Mouse (Mus musculus) midbrain, embryonic 13.5 days (tissue): ENCODE measurements around the gene Casp6. TPM values are rescaled to one million over a fixed set of nuclear protein-coding genes. Genes with fewer than 3 reads are reported as not detected.

Experiments
- ATAC-seq: fragments of 200-750 bp; cut with Nextera tagmentation; 2 replicates; pipeline ENCODE4 v1.8.0; 2017; ENCODE audit warnings: mild to moderate bottlenecking, moderate TSS enrichment, moderate library complexity
- H3K27ac ChIP-seq: fragments of 300-500 bp; sonication (generic); 2 replicates; pipeline ENCODE4 v1.5.1; 2015; ENCODE audit warnings: inconsistent platforms, mild to moderate bottlenecking, moderate library complexity
- H3K27me3 ChIP-seq: fragments of 300-500 bp; sonication (generic); 2 replicates; pipeline ENCODE4 v1.6.1; 2015; ENCODE audit warnings: mild to moderate bottlenecking, inconsistent platforms
- H3K36me3 ChIP-seq: fragments of 300-500 bp; sonication (generic); 2 replicates; pipeline ENCODE4 v1.6.1; 2015; ENCODE audit warnings: mild to moderate bottlenecking, inconsistent platforms
- H3K4me1 ChIP-seq: fragments of 300-500 bp; sonication (generic); replicated peaks from 2 replicates; pipeline ENCODE4 v1.6.1; 2015; ENCODE audit warnings: inconsistent platforms
- H3K4me2 ChIP-seq: fragments of 300-500 bp; sonication (generic); replicated peaks from 2 replicates; pipeline ENCODE4 v1.6.1; 2015; ENCODE audit warnings: moderate library complexity, mild to moderate bottlenecking, inconsistent platforms
- H3K4me3 ChIP-seq: fragments of 300-500 bp; sonication (generic); replicated peaks from 2 replicates; pipeline ENCODE4 v1.5.1; 2015; ENCODE audit warnings: mild to moderate bottlenecking, inconsistent platforms
- H3K9ac ChIP-seq: fragments of 300-500 bp; sonication (generic); replicated peaks from 2 replicates; pipeline ENCODE4 v1.6.1; 2015; ENCODE audit warnings: mild to moderate bottlenecking, inconsistent platforms
- H3K9me3 ChIP-seq: fragments of 300-500 bp; sonication (generic); 2 replicates; pipeline ENCODE4 v1.6.1; 2016; ENCODE audit warnings: mild to moderate bottlenecking, inconsistent platforms
- WGBS: fragments of 180-500 bp; shearing (Covaris S2); methylation state at CpG from one replicate; pipeline ENCODE4 v1.1.7; 2015; 5-methylcytosine and 5-hydroxymethylcytosine counted together
- polyA plus RNA-seq: library from polyadenylated mRNA; unstranded; fragments of >200 nt; fragmentation: Nextera tagmentation; extraction: Ambion mirVana; gene quantifications from 2 replicates; pipeline ENCODE4 v1.2.1, GENCODE M21; 2015

Gene Casp6
- 35.1 and 39.5 TPM in 2 replicates for polyA plus RNA-seq

- Histone ChIP-seq H3K4me2 (peak within 1 kb of the TSS; percentile 74), H3K9me3 (no peaks in the 10 kb centered on the region), H3K36me3 (peaks cover 3% of the 10 kb centered on the region; the same call in 1 of the 2 replicates), H3K4me1 (peaks cover 18% of the 10 kb centered on the region), H3K27ac (no peak within 1 kb of the TSS), H3K4me3 (peak within 1 kb of the TSS; percentile 62), H3K27me3 (no peaks in the 10 kb centered on the region), H3K9ac (peak within 1 kb of the TSS; percentile 63)
- WGBS = under 1% methylated on average over 34 of the region's 34 CpGs
- peak; percentile 96 for ATAC-seq
These were observed at the start of gene Casp6 for GRCm38 (mm10) chr3:129901271-129901809. Gene Casp6, plus strand, starts transcription at chr3:129901425.

- no peaks in the 10 kb centered on the region for H3K4me1 ChIP-seq
- H3K9me3 ChIP-seq = 0 out of 2 replicates have a peak, but pooled peaks cover 2% of the 10 kb centered on the region
- no peak overlapping the region for H3K27ac ChIP-seq
- ATAC-seq = no peak
- H3K36me3 ChIP-seq = no peaks in the 10 kb centered on the region
- H3K4me2 ChIP-seq = no peak overlapping the region
- no peaks in the 10 kb centered on the region for H3K27me3 ChIP-seq
- no peak overlapping the region for H3K9ac ChIP-seq
- H3K4me3 ChIP-seq = no peak overlapping the region
- 72% methylated on average over 2 of the region's 2 CpGs for WGBS
These were observed 38.6 kb upstream of the Casp6 start for GRCm38 (mm10) chr3:129862592-129862991.

GRCm38 (mm10) chr3:129863698-129864097 is 37.5 kb upstream of the Casp6 start:
- Histone ChIP-seq H3K9ac (no peak overlapping the region), H3K9me3 (no peaks in the 10 kb centered on the region), H3K4me3 (no peak overlapping the region), H3K4me1 (no peaks in the 10 kb centered on the region), H3K27ac (no peak overlapping the region), H3K4me2 (no peak overlapping the region), H3K27me3 (no peaks in the 10 kb centered on the region), H3K36me3 (no peaks in the 10 kb centered on the region)
- 57% methylated on average over 14 of the region's 14 CpGs for WGBS
- no peak for ATAC-seq

- no peak overlapping the region for H3K27ac ChIP-seq
- no peaks in the 10 kb centered on the region for H3K9me3 ChIP-seq
- H3K36me3 ChIP-seq = no peaks in the 10 kb centered on the region
- H3K27me3 ChIP-seq = 0 out of 2 replicates have a peak, but pooled peaks cover 2% of the 10 kb centered on the region
- no peak for ATAC-seq
- no peak overlapping the region for H3K9ac ChIP-seq
- H3K4me1 ChIP-seq = peaks cover 10% of the 10 kb centered on the region
- H3K4me3 ChIP-seq = no peak overlapping the region
- no peak overlapping the region for H3K4me2 ChIP-seq
- WGBS = 91% methylated on average over 10 of the region's 10 CpGs
These were observed 23.9 kb upstream of the Casp6 start for GRCm38 (mm10) chr3:129877327-129877726.

- Histone ChIP-seq H3K4me2 (peak within 1 kb of the TSS; percentile 85), H3K9me3 (no peaks in the 10 kb centered on the region), H3K27me3 (0 out of 2 replicates have a peak, but pooled peaks cover 2% of the 10 kb centered on the region), H3K27ac (peak within 1 kb of the TSS; percentile 88), H3K4me3 (peak within 1 kb of the TSS; percentile 65), H3K4me1 (peaks cover 10% of the 10 kb centered on the region), H3K9ac (peak within 1 kb of the TSS; percentile 77), H3K36me3 (no peaks in the 10 kb centered on the region)
- peak; percentile 96 for ATAC-seq
- under 1% methylated on average over 64 of the region's 66 CpGs for WGBS
These were observed 22.7 kb upstream of the Casp6 start, which contains the start of gene Pla2g12a for GRCm38 (mm10) chr3:129878405-129879021. Gene Pla2g12a, plus strand, starts transcription at chr3:129878606.

GRCm38 (mm10) chr3:129879131-129879757 is 22.0 kb upstream of the Casp6 start:
- peak overlapping the region; percentile 85 for H3K4me2 ChIP-seq
- H3K4me3 ChIP-seq = peak overlapping the region; percentile 65
- no peaks in the 10 kb centered on the region for H3K36me3 ChIP-seq
- peak; percentile 75 for ATAC-seq
- no peaks in the 10 kb centered on the region for H3K9me3 ChIP-seq
- H3K4me1 ChIP-seq = peaks cover 10% of the 10 kb centered on the region
- peak overlapping the region; percentile 88 for H3K27ac ChIP-seq
- peak overlapping the region; percentile 77 for H3K9ac ChIP-seq
- WGBS = under 1% methylated on average over 25 of the region's 25 CpGs
- 0 out of 2 replicates have a peak, but pooled peaks cover 2% of the 10 kb centered on the region for H3K27me3 ChIP-seq

GRCm38 (mm10) chr3:129879913-129880312 is 21.3 kb upstream of the Casp6 start:
- H3K4me2 ChIP-seq = peak overlapping the region; percentile 85
- 74% methylated on average over 2 of the region's 2 CpGs for WGBS
- 0 out of 2 replicates have a peak, but pooled peaks cover 2% of the 10 kb centered on the region for H3K27me3 ChIP-seq
- H3K4me1 ChIP-seq = peaks cover 10% of the 10 kb centered on the region
- ATAC-seq = no peak
- H3K36me3 ChIP-seq = no peaks in the 10 kb centered on the region
- no peak overlapping the region for H3K27ac ChIP-seq
- no peak overlapping the region for H3K9ac ChIP-seq
- H3K9me3 ChIP-seq = no peaks in the 10 kb centered on the region
- H3K4me3 ChIP-seq = peak overlapping the region; percentile 65

- peaks cover 10% of the 10 kb centered on the region for H3K4me1 ChIP-seq
- H3K9ac ChIP-seq = no peak overlapping the region
- H3K4me2 ChIP-seq = no peak overlapping the region
- H3K27ac ChIP-seq = no peak overlapping the region
- WGBS = 93% methylated on average over 8 of the region's 8 CpGs
- no peak overlapping the region for H3K4me3 ChIP-seq
- ATAC-seq = no peak
- H3K9me3 ChIP-seq = no peaks in the 10 kb centered on the region
- 0 out of 2 replicates have a peak, but pooled peaks cover 2% of the 10 kb centered on the region for H3K27me3 ChIP-seq
- H3K36me3 ChIP-seq = no peaks in the 10 kb centered on the region
These were observed 20.2 kb upstream of the Casp6 start for GRCm38 (mm10) chr3:129880925-129881593.

GRCm38 (mm10) chr3:129885577-129885976 is 15.6 kb upstream of the Casp6 start:
- WGBS = 93% methylated on average over 9 of the region's 9 CpGs

GRCm38 (mm10) chr3:129886430-129886829 is 14.8 kb upstream of the Casp6 start:
- Histone ChIP-seq H3K9ac (no peak overlapping the region), H3K27ac (no peak overlapping the region), H3K4me1 (no peaks in the 10 kb centered on the region), H3K27me3 (no peaks in the 10 kb centered on the region), H3K36me3 (peaks cover 13% of the 10 kb centered on the region; the same call in 1 of the 2 replicates), H3K4me3 (no peak overlapping the region), H3K4me2 (no peak overlapping the region), H3K9me3 (no peaks in the 10 kb centered on the region)
- WGBS = 78% methylated on average over 5 of the region's 5 CpGs
- no peak for ATAC-seq

More at GRCm38 (mm10) chr3:129885577-129885976, 15.6 kb upstream of the Casp6 start:
- Histone ChIP-seq H3K4me2 (no peak overlapping the region), H3K9ac (no peak overlapping the region), H3K27ac (no peak overlapping the region), H3K9me3 (no peaks in the 10 kb centered on the region), H3K27me3 (no peaks in the 10 kb centered on the region), H3K4me1 (no peaks in the 10 kb centered on the region), H3K4me3 (no peak overlapping the region), H3K36me3 (peaks cover 4% of the 10 kb centered on the region; the same call in 1 of the 2 replicates)
- no peak for ATAC-seq

- H3K4me2 ChIP-seq = no peak overlapping the region
- peaks cover 24% of the 10 kb centered on the region for H3K36me3 ChIP-seq
- H3K4me3 ChIP-seq = no peak overlapping the region
- no peaks in the 10 kb centered on the region for H3K27me3 ChIP-seq
- no peak overlapping the region for H3K9ac ChIP-seq
- H3K27ac ChIP-seq = no peak overlapping the region
- no peaks in the 10 kb centered on the region for H3K4me1 ChIP-seq
- H3K9me3 ChIP-seq = no peaks in the 10 kb centered on the region
- WGBS = 90% methylated on average over 13 of the region's 13 CpGs
- ATAC-seq = no peak
These were observed 13.3 kb upstream of the Casp6 start for GRCm38 (mm10) chr3:129887779-129888517.
